In genomic region chr13:42835441-42835840, GRCm38 (mm10) we compare ENCODE assay signal across 11 mouse cellular contexts.
DNase-seq lines count a peak whose midpoint lies in the region; ATAC-seq and TF ChIP-seq lines count a peak whose summit lies in the region.
"Had no signal": no experiment of that assay in that cellular context is flagged by ENCODE, and none has a peak within 500 bp of the region (broad histone marks: within the 10 kb centered on the region; RNA-seq: fewer than 3 reads in every experiment).

No protein-coding gene starts in this region.

- no peaks in the 10 kb centered on the region for H3K36me3 ChIP-seq in limb, embryonic 14.5 days (ENCODE audit: control insufficient read depth, insufficient read depth, low read length)
- H3K36me3 ChIP-seq in limb, embryonic 10.5 days = no peaks in the 10 kb centered on the region
- H3K36me3 ChIP-seq: heart, embryonic 15.5 days had no signal

- 34% methylated on average over 2 of the region's 2 CpGs for WGBS in limb, embryonic 14.5 days
- WGBS in limb, embryonic 10.5 days = 64% methylated on average over 2 of the region's 2 CpGs

- intact Hi-C loops in gastrocnemius, adult 2 months (cut with DNase I) = loop anchor here (10.0 kb wide), 1 partner anchor 259 kb away; no protein-coding TSS in a partner anchor
- intact Hi-C loops in gastrocnemius, postnatal 14 days (cut with DNase I; ENCODE audit: low total_unique reads) = loop anchor here (10.0 kb wide), 1 partner anchor 259 kb away; no protein-coding TSS in a partner anchor

- no peaks in the 10 kb centered on the region for H3K27me3 ChIP-seq in limb, embryonic 14.5 days (ENCODE audit: control insufficient read depth, insufficient read depth, low read length)
- H3K27me3 ChIP-seq in limb, embryonic 10.5 days (ENCODE audit: low read depth, poor library complexity, severe bottlenecking) = no peaks in the 10 kb centered on the region

- H3K27ac ChIP-seq in gastrocnemius, adult 2 months = no peak overlapping the region
- H3K27ac ChIP-seq in limb, embryonic 14.5 days (replicated peaks; ENCODE audit: low read depth, low read length) = no peak overlapping the region
- no peak overlapping the region for H3K27ac ChIP-seq in limb, embryonic 10.5 days
- H3K27ac ChIP-seq: heart, embryonic 15.5 days; liver, embryonic 14.5 days had no signal

- peak; percentile 48 for TF ChIP-seq CTCF in gastrocnemius, adult 2 months (IDR thresholded peaks at IDR 0.05)

- no peaks in the 10 kb centered on the region for H3K9me3 ChIP-seq in limb, embryonic 14.5 days (ENCODE audit: control insufficient read depth, low read length)
- H3K9me3 ChIP-seq in limb, embryonic 10.5 days (replicated peaks) = no peaks in the 10 kb centered on the region
- H3K9me3 ChIP-seq: heart, embryonic 15.5 days had no signal

- no peak for DNase-seq in gastrocnemius, adult 2 months
- DNase-seq in gastrocnemius, postnatal 14 days = no peak
- peak; percentile 60 for DNase-seq in limb, embryonic 14.5 days (ENCODE audit: low spot score)
- no peak for DNase-seq in limb, embryonic 10.5 days (ENCODE audit: low spot score)
- DNase-seq in NIH3T3 (ENCODE audit: low read depth) = peak; percentile 80
- peak; percentile 8 to 23 for DNase-seq in kidney, postnatal 36 days
- no peak for DNase-seq in spleen, postnatal 14 days (ENCODE audit: low spot score in 2 of 2)
- DNase-seq: right cerebral cortex, postnatal 4 days had no signal

- no peaks in the 10 kb centered on the region for H3K4me1 ChIP-seq in limb, embryonic 14.5 days (ENCODE audit: control insufficient read depth, insufficient read depth, low read length)
- 0 out of 2 replicates have a peak, but pooled peaks cover 2% of the 10 kb centered on the region for H3K4me1 ChIP-seq in limb, embryonic 10.5 days
- H3K4me1 ChIP-seq: heart, embryonic 15.5 days had no signal

- no peak for TF ChIP-seq POLR2A in limb, embryonic 14.5 days (IDR thresholded peaks at IDR 0.05; ENCODE audit: borderline replicate concordance, extremely low read depth, insufficient read depth, insufficient read length)

- H3K9ac ChIP-seq in limb, embryonic 14.5 days (ENCODE audit: low read depth, low read length, severe bottlenecking) = no peak overlapping the region
- H3K9ac ChIP-seq: heart, embryonic 15.5 days; liver, embryonic 14.5 days had no signal

- no peak overlapping the region for H3K4me3 ChIP-seq in gastrocnemius, adult 2 months
- no peak overlapping the region for H3K4me3 ChIP-seq in limb, embryonic 14.5 days (replicated peaks; ENCODE audit: low read length)
- H3K4me3 ChIP-seq in limb, embryonic 10.5 days = no peak overlapping the region
- H3K4me3 ChIP-seq: heart, embryonic 15.5 days had no signal

- no peak overlapping the region for H3K4me2 ChIP-seq in limb, embryonic 14.5 days (replicated peaks; ENCODE audit: low read depth, low read length, severe bottlenecking)
- H3K4me2 ChIP-seq: heart, embryonic 15.5 days had no signal

- ATAC-seq in limb, embryonic 14.5 days (ENCODE audit: low FRiP score, low read depth) = no peak
- ATAC-seq in megakaryocyte, adult 5-6 weeks (ENCODE audit: poor library complexity, severe bottlenecking) = no peak

Comparison
In these comparisons a context has a peak if more than half of its experiments do, and no peak if none do; other contexts are left out.
1. DNase-seq: peak in limb, embryonic 14.5 days (single experiment), NIH3T3 (single experiment) and kidney, postnatal 36 days (2 of 2); none in gastrocnemius, adult 2 months (single experiment), gastrocnemius, postnatal 14 days (single experiment), limb, embryonic 10.5 days (single experiment) and spleen, postnatal 14 days (0 of 2).